Mouse (Mus musculus) CH12.LX (cell line): ENCODE measurements around the gene Moap1. TPM values are rescaled to one million over a fixed set of nuclear protein-coding genes. Genes with fewer than 3 reads are reported as not detected.

Source experiments
- DNase-seq: peaks from one replicate; pipeline ENCODE4 v3.0.0-alpha.2; 2013; ENCODE audit errors: extremely low read depth
- H3K27ac ChIP-seq: 2 replicates; pipeline ENCODE4 v1.5.1; 2012; ENCODE audit warnings: low read depth, mild to moderate bottlenecking, control low read depth, moderate library complexity; ENCODE audit not compliant: insufficient read depth
- H3K27me3 ChIP-seq: replicated peaks from 2 replicates; pipeline ENCODE3; 2012; ENCODE audit warnings: inconsistent platforms
- H3K36me3 ChIP-seq, 2 experiments: replicated peaks in 1 of 2; 2 replicates each; pipeline versions ENCODE3 to v1.6.1; 2012; ENCODE audit warnings: inconsistent platforms in 1 of 2, low read length in 1 of 2, mild to moderate bottlenecking in 1 of 2, mixed read lengths in 1 of 2, moderate library complexity in 1 of 2; ENCODE audit not compliant: control insufficient read depth in 1 of 2, insufficient read depth in 1 of 2
- H3K4me1 ChIP-seq, 2 experiments: 2 replicates each; pipeline ENCODE4 v1.6.1; 2012; ENCODE audit warnings: inconsistent platforms in 1 of 2, moderate library complexity in 1 of 2; ENCODE audit not compliant: insufficient read depth in 2 of 2, control insufficient read depth in 1 of 2
- H3K4me2 ChIP-seq: 2 replicates; pipeline ENCODE4 v1.6.1; 2012; ENCODE audit warnings: low read depth, mild to moderate bottlenecking, control low read depth; ENCODE audit not compliant: poor library complexity, insufficient read depth, severe bottlenecking
- H3K4me3 ChIP-seq, 3 experiments: fragments of 150-350 bp in 1 of 3; sonication (generic) in 1 of 3; replicated peaks in 1 of 3; 2 replicates each; pipeline versions ENCODE3 to v1.5.1; 2011 to 2012; ENCODE audit warnings: low read depth in 2 of 3, low read length in 2 of 3, mild to moderate bottlenecking in 2 of 3, moderate library complexity in 2 of 3, control low read depth in 1 of 3, improper control_type of control experiment in 1 of 3, inconsistent platforms in 1 of 3, mixed read lengths in 1 of 3; ENCODE audit not compliant: poor library complexity in 1 of 3
- H3K79me2 ChIP-seq: replicated peaks from 2 replicates; pipeline ENCODE4 v1.6.1; 2012; ENCODE audit warnings: mild to moderate bottlenecking, moderate library complexity; ENCODE audit not compliant: control insufficient read depth, poor library complexity, insufficient read depth, severe bottlenecking; ENCODE audit errors: extremely low read depth
- H3K9ac ChIP-seq: 2 replicates; pipeline ENCODE4 v1.6.1; 2012; ENCODE audit warnings: low read depth, mild to moderate bottlenecking, control low read depth, moderate library complexity; ENCODE audit not compliant: insufficient read depth
- H3K9me3 ChIP-seq: replicated peaks from 2 replicates; pipeline ENCODE3; 2012; ENCODE audit warnings: low read length, inconsistent platforms, mixed read lengths
- BHLHE40 ChIP-seq: IDR thresholded peaks from 2 replicates; pipeline ENCODE4 v1.6.1; 2011; ENCODE audit warnings: mild to moderate bottlenecking, low read depth, low read length, improper control_type of control experiment
- CHD1 ChIP-seq: IDR thresholded peaks from 2 replicates; pipeline ENCODE4 v1.6.1; 2012; ENCODE audit warnings: low read depth, low read length, improper control_type of control experiment, inconsistent platforms
- CHD2 ChIP-seq: IDR thresholded peaks from 2 replicates; pipeline ENCODE4 v1.6.1; 2011; ENCODE audit warnings: low read length, improper control_type of control experiment
- CTCF ChIP-seq, 2 experiments: IDR thresholded peaks in 1 of 2; conservative IDR thresholded peaks in 1 of 2; 2 replicates each; pipeline ENCODE4 v1.5.1; 2011 to 2012; ENCODE audit warnings: low read depth in 2 of 2, low read length in 2 of 2, improper control_type of control experiment in 1 of 2, inconsistent platforms in 1 of 2, mild to moderate bottlenecking in 1 of 2, moderate library complexity in 1 of 2
- ELF1 ChIP-seq: IDR thresholded peaks from 2 replicates; pipeline ENCODE4 v1.6.1; 2014; ENCODE audit warnings: low read depth, mild to moderate bottlenecking, inconsistent platforms, low read length, improper control_type of control experiment
- ETS1 ChIP-seq: conservative IDR thresholded peaks from 2 replicates; pipeline ENCODE4 v1.6.1; 2012; ENCODE audit warnings: low read depth, mild to moderate bottlenecking, inconsistent platforms, low read length, improper control_type of control experiment, moderate library complexity
- JUND ChIP-seq: conservative IDR thresholded peaks from 2 replicates; pipeline ENCODE4 v1.6.1; 2011; ENCODE audit warnings: low read depth, low read length, improper control_type of control experiment
- KAT2A ChIP-seq: IDR thresholded peaks from 2 replicates; pipeline ENCODE4 v1.6.1; 2012; ENCODE audit warnings: low read length, improper control_type of control experiment, inconsistent platforms; ENCODE audit not compliant: insufficient replicate concordance
- MAFK ChIP-seq: IDR thresholded peaks from 2 replicates; pipeline ENCODE4 v1.6.1; 2011; ENCODE audit warnings: low read length, improper control_type of control experiment; ENCODE audit not compliant: insufficient replicate concordance
- MYC ChIP-seq: IDR thresholded peaks from 2 replicates; pipeline ENCODE4 v1.6.1; 2011; ENCODE audit warnings: low read depth, mild to moderate bottlenecking, improper control_type of control experiment, low read length
- NELFE ChIP-seq: IDR thresholded peaks from 2 replicates; pipeline ENCODE4 v1.6.1; 2011; ENCODE audit warnings: low read depth, low read length, improper control_type of control experiment
- NRF1 ChIP-seq: IDR thresholded peaks from 2 replicates; pipeline ENCODE4 v1.6.1; 2014; ENCODE audit warnings: low read depth, mild to moderate bottlenecking, inconsistent platforms, low read length, improper control_type of control experiment, moderate library complexity
- RAD21 ChIP-seq: IDR thresholded peaks from 2 replicates; pipeline ENCODE4 v1.6.1; 2011; ENCODE audit warnings: low read depth, mild to moderate bottlenecking, low read length, improper control_type of control experiment, moderate library complexity
- SIN3A ChIP-seq: IDR thresholded peaks from 2 replicates; pipeline ENCODE4 v1.6.1; 2012; ENCODE audit warnings: low read length, improper control_type of control experiment, inconsistent platforms
- SMC3 ChIP-seq: IDR thresholded peaks from 2 replicates; pipeline ENCODE4 v1.6.1; 2011; ENCODE audit warnings: low read depth, low read length, improper control_type of control experiment
- TBP ChIP-seq: conservative IDR thresholded peaks from 2 replicates; pipeline ENCODE4 v1.6.1; 2011; ENCODE audit warnings: low read depth, low read length, improper control_type of control experiment
- TCF12 ChIP-seq: IDR thresholded peaks from 2 replicates; pipeline ENCODE4 v1.6.1; 2014; ENCODE audit warnings: low read depth, mild to moderate bottlenecking, inconsistent platforms, low read length, improper control_type of control experiment
- UBTF ChIP-seq: IDR thresholded peaks from 2 replicates; pipeline ENCODE4 v1.6.1; 2012; ENCODE audit warnings: low read depth, mild to moderate bottlenecking, inconsistent platforms, low read length, improper control_type of control experiment, moderate library complexity
- USF1 ChIP-seq: IDR thresholded peaks from 2 replicates; pipeline ENCODE4 v1.6.1; 2014; ENCODE audit warnings: low read depth, mild to moderate bottlenecking, inconsistent platforms, low read length, improper control_type of control experiment
- USF2 ChIP-seq: conservative IDR thresholded peaks from 2 replicates; pipeline ENCODE4 v1.6.1; 2011; ENCODE audit warnings: low read depth, low read length, improper control_type of control experiment
- dilution Hi-C: fragments of 300-500 bp; cut with MboI; formaldehyde crosslinking; loops from 2 replicates; pipeline ENCODE4 v1.14.3; 2020; ENCODE audit warnings: low sequenced_read_pairs; ENCODE audit not compliant: extremely low pct_unique_long_range_greater_than_20kb, extremely low pct_ligation_motif_present
- in situ Hi-C: fragments of 300-500 bp; cut with MboI; formaldehyde crosslinking; loops from 3 replicates; pipeline ENCODE4 v1.14.3; 2019; ENCODE audit warnings: low sequenced_read_pairs, low pct_ligation_motif_present, low pct_unique_long_range_greater_than_20kb, mixed read lengths
- polyA plus RNA-seq: library from polyadenylated mRNA; unstranded; fragments of >175 nt; gene quantifications from 2 replicates; pipeline ENCODE4 v1.2.1, GENCODE M21; 2012; ENCODE audit warnings: low read depth; ENCODE audit not compliant: insufficient read length
- total RNA-seq, 2 experiments: library from RNA; depleted of rRNA; stranded (reverse); fragments of 300-350 nt in 1 of 2; fragments of >200 nt in 1 of 2; gene quantifications; 2 replicates each; pipeline ENCODE4 v1.2.3; 2012 to 2014

Gene Moap1
- total and polyA plus RNA-seq, 3 experiments, result 5.5 to 7.1 (median 6.1) TPM

- TF ChIP-seq UBTF (peak; percentile 57; the same call in 1 of the 2 replicates), USF1 (no peak)
Measured at GRCm38 (mm10) chr12:102743589-102744574, at the start of gene Moap1, which contains the start of gene Tmem251 (continued).

GRCm38 (mm10) chr12:102787927-102788326, 44.5 kb upstream of the Moap1 start:
- Histone ChIP-seq H3K4me3 (no peak overlapping the region), H3K36me3 (peaks cover 29 to 75% of the 10 kb centered on the region in 2 experiments), H3K79me2 (no peaks in the 10 kb centered on the region), H3K27ac (no peak overlapping the region), H3K9me3 (no peaks in the 10 kb centered on the region), H3K4me2 (no peak overlapping the region), H3K4me1 (peaks cover 0 to 16% of the 10 kb centered on the region in 2 experiments; a peak in 2 of 4 replicates), H3K9ac (no peak overlapping the region), H3K27me3 (no peaks in the 10 kb centered on the region)
- DNase-seq, result no peak
- dilution Hi-C loops (no loop called here), in situ Hi-C loops (no loop called here)
- TF ChIP-seq NRF1 (no peak), UBTF (no peak), BHLHE40 (no peak), NELFE (no peak), MYC (no peak), JUND (no peak), CTCF (conservative IDR thresholded peaks at IDR 0.05 in 1 of 2, IDR thresholded peaks at IDR 0.05 in 1 of 2; ENCODE audit: low read depth in 2 of 2, low read length in 2 of 2) (no peak), SMC3 (no peak), CHD2 (no peak), KAT2A (no peak), TBP (no peak), ELF1 (no peak), ETS1 (no peak), SIN3A (no peak), MAFK (no peak), CHD1 (no peak), RAD21 (no peak), USF2 (no peak), TCF12 (no peak)
